Mouse (Mus musculus) liver, postnatal 0 days (tissue): Measurements from ENCODE around the gene Ostf1. TPM values are rescaled to one million over a fixed set of nuclear protein-coding genes. Genes with fewer than 3 reads are reported as not detected.
A peak's percentile ranks its signal among the peaks of the same experiment; 100 is the strongest.

Source experiments
- ATAC-seq: fragments of 200-750 bp; cut with Nextera tagmentation; 2 replicates; pipeline ENCODE4 v1.8.0; 2017; ENCODE audit warnings: mild to moderate bottlenecking, moderate library complexity
- DNase-seq: peaks from one replicate; pipeline ENCODE4 v3.0.0-alpha.2; 2016
- H3K27ac ChIP-seq: fragments of 300-500 bp; sonication (generic); 2 replicates; pipeline ENCODE4 v1.5.1; 2014; ENCODE audit warnings: antibody characterized with exemption, moderate library complexity, mild to moderate bottlenecking, low read depth
- H3K27me3 ChIP-seq: fragments of 300-500 bp; sonication (generic); 2 replicates; pipeline ENCODE4 v1.6.1; 2014; ENCODE audit warnings: low read length, control low read depth, mixed read lengths; ENCODE audit not compliant: insufficient read depth
- H3K36me3 ChIP-seq: fragments of 300-500 bp; sonication (generic); replicated peaks from 2 replicates; pipeline ENCODE4 v1.6.1; 2014; ENCODE audit warnings: mild to moderate bottlenecking, control low read depth, low read length, moderate library complexity, mixed read lengths; ENCODE audit not compliant: insufficient read depth
- H3K4me1 ChIP-seq: fragments of 300-500 bp; sonication (generic); 2 replicates; pipeline ENCODE4 v1.6.1; 2014; ENCODE audit warnings: antibody characterized with exemption, mild to moderate bottlenecking, control low read depth; ENCODE audit not compliant: insufficient read depth
- H3K4me2 ChIP-seq: fragments of 300-500 bp; sonication (generic); 2 replicates; pipeline ENCODE4 v1.6.1; 2014; ENCODE audit warnings: low read depth, mild to moderate bottlenecking, low read length, moderate library complexity, mixed read lengths
- H3K4me3 ChIP-seq: fragments of 300-500 bp; sonication (generic); 2 replicates; pipeline ENCODE4 v1.5.1; 2014; ENCODE audit warnings: low read depth, low read length
- H3K9ac ChIP-seq: fragments of 300-500 bp; sonication (generic); replicated peaks from 2 replicates; pipeline ENCODE4 v1.6.1; 2014; ENCODE audit warnings: mild to moderate bottlenecking, moderate library complexity
- H3K9me3 ChIP-seq: fragments of 300-500 bp; sonication (generic); 2 replicates; pipeline ENCODE4 v1.6.1; 2016; ENCODE audit warnings: mild to moderate bottlenecking, control low read depth, low read length, mixed read lengths
- CTCF ChIP-seq: sonication (generic); IDR thresholded peaks from 2 replicates; pipeline ENCODE4 v1.5.1; 2016; ENCODE audit warnings: antibody characterized with exemption, low read depth
- EP300 ChIP-seq: IDR thresholded peaks from 2 replicates; pipeline ENCODE4 v1.6.1; 2016; ENCODE audit warnings: antibody characterized with exemption, low read depth, mild to moderate bottlenecking
- WGBS: fragments of 180-500 bp; shearing (Covaris S2); extraction: QIAGEN DNeasy Blood & Tissue Kit; methylation state at CpG from one replicate; pipeline ENCODE4 v1.1.7; 2014; ENCODE audit not compliant: insufficient replicate concordance; 5-methylcytosine and 5-hydroxymethylcytosine counted together
- polyA plus RNA-seq: library from polyadenylated mRNA; unstranded; fragments of >200 nt; fragmentation: Nextera tagmentation; extraction: Ambion mirVana; gene quantifications from 2 replicates; pipeline ENCODE4 v1.2.1, GENCODE M21; 2015

Ostf1 gene
- polyA plus RNA-seq, 1 experiment from 2014 or later: 93.7 TPM

GRCm38 (mm10) chr19:18578216-18579011 lies 53.2 kb downstream of the Ostf1 start:
- H3K27ac ChIP-seq: peak overlapping the region; percentile 25; the same call in 1 of the 2 replicates
- WGBS: 60% methylated on average over 17 of the region's 17 CpGs
- DNase-seq (no peak), ATAC-seq (0 out of 2 replicates have a peak, but pooled peaks have one; percentile 21)
- TF ChIP-seq CTCF (no peak), EP300 (no peak)
- H3K4me2 ChIP-seq: peak overlapping the region; percentile 52
- peaks cover 4% of the 10 kb centered on the region; the same call in 1 of the 2 replicates for H3K4me1 ChIP-seq
- peaks cover 7% of the 10 kb centered on the region for H3K36me3 ChIP-seq
- H3K4me3 ChIP-seq: no peak overlapping the region
- H3K27me3 ChIP-seq: no peaks in the 10 kb centered on the region
- H3K9ac ChIP-seq: no peak overlapping the region
- H3K9me3 ChIP-seq: no peaks in the 10 kb centered on the region

GRCm38 (mm10) chr19:18577348-18577747 lies 54.3 kb downstream of the Ostf1 start:
- peaks cover 5% of the 10 kb centered on the region for H3K36me3 ChIP-seq
- TF ChIP-seq EP300: no peak
- no peak for TF ChIP-seq CTCF
- no peak overlapping the region; the same call in 1 of the 2 replicates for H3K27ac ChIP-seq
- H3K9ac ChIP-seq: no peak overlapping the region
- WGBS: 79% methylated on average over 5 of the region's 5 CpGs
- H3K9me3 ChIP-seq: no peaks in the 10 kb centered on the region
- H3K27me3 ChIP-seq: no peaks in the 10 kb centered on the region
- H3K4me1 ChIP-seq: no peaks in the 10 kb centered on the region
- H3K4me3 ChIP-seq: no peak overlapping the region
- DNase-seq (no peak), ATAC-seq (no peak)
- no peak overlapping the region for H3K4me2 ChIP-seq

GRCm38 (mm10) chr19:18575891-18576290 lies 55.7 kb downstream of the Ostf1 start:
- ATAC-seq (no peak), DNase-seq (no peak)
- Histone ChIP-seq H3K9ac (no peak overlapping the region), H3K4me3 (no peak overlapping the region), H3K27ac (no peak overlapping the region), H3K36me3 (peaks cover under 1% of the 10 kb centered on the region), H3K4me1 (no peaks in the 10 kb centered on the region), H3K27me3 (no peaks in the 10 kb centered on the region), H3K4me2 (no peak overlapping the region), H3K9me3 (no peaks in the 10 kb centered on the region)
- WGBS: 61% methylated on average over 3 of the region's 3 CpGs
- TF ChIP-seq EP300 (no peak), CTCF (no peak)

GRCm38 (mm10) chr19:18573907-18574306 lies 57.7 kb downstream of the Ostf1 start:
- Histone ChIP-seq H3K27me3 (no peaks in the 10 kb centered on the region), H3K9me3 (no peaks in the 10 kb centered on the region), H3K36me3 (no peaks in the 10 kb centered on the region), H3K4me2 (no peak overlapping the region), H3K4me3 (no peak overlapping the region), H3K27ac (no peak overlapping the region), H3K4me1 (no peaks in the 10 kb centered on the region; the same call in 1 of the 2 replicates), H3K9ac (no peak overlapping the region)
- DNase-seq (no peak), ATAC-seq (no peak)
- WGBS: 60% methylated on average over 5 of the region's 5 CpGs
- no peak for TF ChIP-seq CTCF
- no peak for TF ChIP-seq EP300

- Histone ChIP-seq H3K9ac (no peak overlapping the region), H3K4me3 (no peak overlapping the region), H3K4me2 (no peak overlapping the region), H3K27ac (no peak overlapping the region), H3K4me1 (peaks cover under 1% of the 10 kb centered on the region; the same call in 1 of the 2 replicates), H3K27me3 (no peaks in the 10 kb centered on the region), H3K9me3 (no peaks in the 10 kb centered on the region), H3K36me3 (no peaks in the 10 kb centered on the region)
- WGBS: 66% methylated on average over 3 of the region's 3 CpGs
- DNase-seq (no peak), ATAC-seq (no peak)
- no peak for TF ChIP-seq CTCF
- TF ChIP-seq EP300: no peak
These were observed 58.2 kb downstream of the Ostf1 start for GRCm38 (mm10) chr19:18573443-18573842.

GRCm38 (mm10) chr19:18569496-18569895 lies 62.1 kb downstream of the Ostf1 start:
- Histone ChIP-seq H3K4me3 (no peak overlapping the region), H3K9me3 (no peaks in the 10 kb centered on the region), H3K27ac (no peak overlapping the region), H3K4me2 (no peak overlapping the region), H3K4me1 (peaks cover 6% of the 10 kb centered on the region; the same call in 1 of the 2 replicates), H3K36me3 (no peaks in the 10 kb centered on the region), H3K27me3 (no peaks in the 10 kb centered on the region), H3K9ac (no peak overlapping the region)
- ATAC-seq (no peak), DNase-seq (no peak)
- 82% methylated on average over 1 of the region's 1 CpGs for WGBS
- TF ChIP-seq EP300 (no peak), CTCF (no peak)
